Mouse (Mus musculus) intestine, embryonic 15.5 days (tissue): ENCODE data around the gene Stx16. TPM values are rescaled to one million over a fixed set of nuclear protein-coding genes. Genes with fewer than 3 reads are reported as not detected.

ENCODE experiments used
- ATAC-seq: fragments of 200-750 bp; cut with Nextera tagmentation; 2 replicates; pipeline ENCODE4 v1.8.0; 2017; ENCODE audit warnings: moderate TSS enrichment, moderate library complexity
- H3K27ac ChIP-seq: fragments of 300-500 bp; sonication (generic); 2 replicates; pipeline ENCODE4 v1.5.1; 2015; ENCODE audit warnings: mild to moderate bottlenecking, inconsistent platforms
- H3K27me3 ChIP-seq: fragments of 300-500 bp; sonication (generic); replicated peaks from 2 replicates; pipeline ENCODE4 v1.6.1; 2015; ENCODE audit warnings: inconsistent platforms
- H3K36me3 ChIP-seq: fragments of 300-500 bp; sonication (generic); 2 replicates; pipeline ENCODE4 v1.6.1; 2015; ENCODE audit warnings: inconsistent platforms
- H3K4me1 ChIP-seq: fragments of 300-500 bp; sonication (generic); replicated peaks from 2 replicates; pipeline ENCODE4 v1.6.1; 2015; ENCODE audit warnings: inconsistent platforms
- H3K4me2 ChIP-seq: fragments of 300-500 bp; sonication (generic); replicated peaks from 2 replicates; pipeline ENCODE4 v1.6.1; 2015; ENCODE audit warnings: mild to moderate bottlenecking, inconsistent platforms
- H3K4me3 ChIP-seq: fragments of 300-500 bp; sonication (generic); replicated peaks from 2 replicates; pipeline ENCODE4 v1.5.1; 2015; ENCODE audit warnings: inconsistent platforms
- H3K9ac ChIP-seq: fragments of 300-500 bp; sonication (generic); 2 replicates; pipeline ENCODE4 v1.6.1; 2015; ENCODE audit warnings: inconsistent platforms
- H3K9me3 ChIP-seq: fragments of 300-500 bp; sonication (generic); 2 replicates; pipeline ENCODE4 v1.6.1; 2016; ENCODE audit warnings: inconsistent platforms
- WGBS: fragments of 180-500 bp; shearing (Covaris S2); methylation state at CpG from one replicate; pipeline ENCODE4 v1.1.7; 2015; 5-methylcytosine and 5-hydroxymethylcytosine counted together
- polyA plus RNA-seq: library from polyadenylated mRNA; unstranded; fragments of >200 nt; fragmentation: Nextera tagmentation; extraction: Ambion mirVana; gene quantifications from 2 replicates; pipeline ENCODE4 v1.2.1, GENCODE M21; 2015

The Stx16 gene
- 8.5 and 10.6 TPM in 2 replicates for polyA plus RNA-seq

DNA sequence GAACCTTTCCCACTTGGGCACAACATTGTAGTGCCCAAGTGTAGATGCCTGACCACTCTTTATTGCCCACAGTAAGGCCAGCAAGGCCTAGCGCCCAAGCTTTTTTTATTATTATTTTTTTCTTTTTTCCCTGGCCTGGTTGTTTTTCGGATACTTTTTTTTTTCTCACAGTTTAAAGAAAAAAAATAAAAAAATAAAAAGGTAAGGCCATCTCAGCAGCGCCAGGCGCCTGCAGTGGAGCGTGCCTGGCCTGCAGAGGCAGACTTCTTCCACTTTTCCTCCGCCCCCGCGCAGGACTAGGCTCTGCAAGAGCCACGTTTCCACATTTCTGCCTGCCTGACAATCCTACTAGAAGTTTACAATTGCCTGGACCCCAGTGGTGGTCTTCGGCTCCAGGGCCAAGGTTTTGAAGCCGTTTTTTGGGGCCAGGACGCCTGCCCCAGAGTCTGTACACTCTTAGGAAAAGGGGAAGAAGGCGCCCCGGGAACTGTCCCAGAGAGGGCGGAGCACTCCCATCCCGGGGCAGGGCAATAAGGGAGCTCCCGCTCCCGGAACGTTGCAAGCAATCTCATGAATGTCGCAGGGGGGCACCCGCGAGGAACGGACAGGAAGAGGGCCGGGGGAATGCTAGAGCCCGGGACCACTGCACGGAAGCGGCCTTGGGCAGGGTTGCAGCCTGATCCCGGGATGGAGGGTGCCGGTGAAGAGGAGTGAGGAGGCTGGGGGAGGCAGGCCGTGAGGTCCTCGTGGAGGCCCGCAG, at the start of gene Stx16:
Stx16 (plus strand) TSS at position 636 of the 760 bp plus-strand sequence.
- Histone ChIP-seq H3K27ac (peak within 1 kb of the TSS; percentile 97), H3K9me3 (no peaks in the 10 kb centered on the region), H3K27me3 (no peaks in the 10 kb centered on the region), H3K9ac (peak within 1 kb of the TSS; percentile 82), H3K4me2 (peak within 1 kb of the TSS; percentile 87), H3K4me3 (peak within 1 kb of the TSS; percentile 74), H3K36me3 (no peaks in the 10 kb centered on the region), H3K4me1 (peaks cover 11% of the 10 kb centered on the region)
- WGBS = 1% methylated on average over 32 of the region's 32 CpGs
- peak; percentile 95 for ATAC-seq

DNA sequence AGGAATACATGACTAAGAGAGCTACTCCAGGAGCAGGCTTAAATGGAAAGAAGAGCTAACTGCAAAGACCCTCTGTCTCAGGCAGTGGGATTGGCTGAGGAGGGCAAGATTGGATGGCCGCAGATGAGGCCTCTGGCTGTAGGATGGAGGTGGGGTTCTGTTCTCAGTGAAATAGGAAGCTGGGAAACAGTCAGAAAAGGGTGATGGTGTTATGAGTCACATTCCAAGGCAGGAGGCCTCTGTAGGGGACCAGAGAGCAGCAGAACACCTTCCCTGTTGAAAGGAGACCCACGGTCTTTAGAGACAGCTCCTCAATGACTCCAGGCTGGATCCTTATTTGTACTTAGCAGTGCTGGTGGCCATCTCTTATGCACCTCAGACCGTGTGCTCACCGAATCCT, 49.7 kb upstream of the Stx16 start:
- H3K36me3 ChIP-seq = no peaks in the 10 kb centered on the region
- peaks cover 2% of the 10 kb centered on the region; the same call in 1 of the 2 replicates for H3K4me1 ChIP-seq
- no peaks in the 10 kb centered on the region for H3K27me3 ChIP-seq
- 65% methylated on average over 4 of the region's 4 CpGs for WGBS
- no peak overlapping the region for H3K4me2 ChIP-seq
- H3K4me3 ChIP-seq = no peak overlapping the region
- H3K9me3 ChIP-seq = no peaks in the 10 kb centered on the region
- H3K27ac ChIP-seq = no peak overlapping the region
- ATAC-seq = no peak
- H3K9ac ChIP-seq = no peak overlapping the region

DNA sequence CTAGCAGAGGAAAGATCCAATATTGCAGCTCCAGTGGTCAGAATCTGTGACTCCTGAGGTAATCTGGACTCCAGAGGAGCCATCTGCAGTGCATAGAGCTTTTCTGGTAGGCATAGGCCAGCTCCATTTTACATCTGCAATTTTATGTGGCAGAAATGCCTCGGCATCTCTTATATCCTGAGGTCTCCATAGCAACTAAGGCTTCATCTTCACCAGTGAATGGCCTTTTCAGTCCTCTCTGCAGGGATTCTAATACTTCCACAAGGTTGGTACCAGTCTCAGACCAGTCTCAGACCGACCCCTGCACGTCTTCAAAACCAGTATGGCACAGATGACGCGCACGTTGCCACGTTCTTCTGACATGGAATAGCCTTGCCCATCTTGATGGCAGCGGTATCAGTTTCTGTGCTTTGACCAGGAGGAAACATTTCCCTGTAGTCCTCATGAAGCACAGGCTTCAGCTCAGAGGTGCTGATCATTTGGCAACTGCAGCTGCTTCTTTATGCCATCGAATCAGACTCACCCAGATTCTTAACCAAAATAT, 42.8 kb upstream of the Stx16 start:
- WGBS = 93% methylated on average over 9 of the region's 9 CpGs
- H3K4me1 ChIP-seq = no peaks in the 10 kb centered on the region
- no peaks in the 10 kb centered on the region for H3K27me3 ChIP-seq
- H3K27ac ChIP-seq = no peak overlapping the region
- no peak for ATAC-seq
- H3K36me3 ChIP-seq = no peaks in the 10 kb centered on the region
- no peak overlapping the region for H3K4me3 ChIP-seq
- H3K9me3 ChIP-seq = no peaks in the 10 kb centered on the region
- no peak overlapping the region for H3K4me2 ChIP-seq
- H3K9ac ChIP-seq = no peak overlapping the region

DNA sequence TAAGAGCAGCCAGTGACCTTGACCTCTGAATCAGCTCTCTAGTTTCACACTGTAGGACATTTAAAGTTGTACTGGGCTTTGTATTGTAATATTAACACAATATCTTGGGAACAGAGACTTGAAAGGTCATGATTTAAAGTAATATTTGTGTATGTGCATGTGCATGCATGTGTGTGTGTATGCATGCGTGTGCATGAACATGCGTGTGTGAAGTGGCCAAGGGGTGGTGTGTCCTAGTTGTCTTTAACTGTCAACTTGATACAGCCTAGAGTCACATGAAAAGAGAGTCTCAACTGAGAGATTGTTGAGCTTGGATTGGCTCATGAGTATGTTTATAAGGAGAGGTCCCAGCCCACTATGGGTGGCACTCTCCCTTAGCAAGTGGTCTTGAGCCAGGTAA, 28.5 kb upstream of the Stx16 start:
- no peak overlapping the region for H3K9ac ChIP-seq
- WGBS = 97% methylated on average over 2 of the region's 2 CpGs
- no peak overlapping the region for H3K4me3 ChIP-seq
- H3K4me2 ChIP-seq = no peak overlapping the region
- H3K4me1 ChIP-seq = peaks cover 18% of the 10 kb centered on the region
- H3K27me3 ChIP-seq = no peaks in the 10 kb centered on the region
- no peaks in the 10 kb centered on the region for H3K36me3 ChIP-seq
- H3K9me3 ChIP-seq = no peaks in the 10 kb centered on the region
- H3K27ac ChIP-seq = no peak overlapping the region
- no peak for ATAC-seq

DNA sequence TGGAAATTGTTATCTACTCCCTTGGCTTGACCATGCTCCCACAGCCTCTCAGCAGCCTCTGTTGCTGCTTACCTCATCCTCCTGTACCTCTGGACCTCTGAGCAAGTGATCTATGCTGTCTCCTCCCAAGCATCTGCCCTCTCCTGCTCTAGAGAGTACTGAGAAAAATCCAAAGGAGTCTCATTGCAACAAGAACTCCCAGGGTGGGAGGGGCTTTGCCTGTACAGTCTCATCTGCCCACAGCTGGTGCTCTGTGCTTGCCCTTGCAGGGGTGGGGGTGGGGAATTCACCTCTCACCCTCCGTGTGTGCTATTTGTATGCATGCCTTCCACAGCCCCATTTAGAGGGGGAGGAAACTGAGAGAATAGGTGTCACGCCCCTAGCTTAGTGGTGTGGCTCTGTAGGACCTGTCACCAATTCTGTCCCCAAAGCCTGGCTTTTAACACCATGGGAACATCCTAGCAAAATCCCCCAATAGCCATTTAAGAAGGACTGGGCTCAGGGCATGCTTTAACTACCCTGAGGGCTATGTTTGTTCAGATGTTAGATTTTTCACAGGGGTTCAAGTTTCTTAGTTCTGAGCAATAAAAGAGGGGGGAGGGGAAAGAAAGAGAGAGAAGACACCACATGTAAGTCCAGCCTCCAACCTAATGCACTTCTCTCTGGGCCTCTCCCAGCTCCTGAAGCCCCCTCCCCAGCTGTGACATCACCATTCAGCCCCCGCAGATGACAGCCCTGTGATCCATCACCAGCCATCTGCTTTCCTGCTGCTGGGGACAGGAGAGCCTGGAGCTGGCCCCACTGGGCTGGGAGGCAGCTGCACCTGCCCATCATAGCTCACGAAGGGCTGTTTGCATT, 26.4 kb upstream of the Stx16 start:
- WGBS = 9% methylated on average over 4 of the region's 4 CpGs
- Histone ChIP-seq H3K27ac (peak overlapping the region; percentile 77), H3K9me3 (no peaks in the 10 kb centered on the region), H3K4me3 (no peak overlapping the region), H3K27me3 (no peaks in the 10 kb centered on the region), H3K4me1 (peaks cover 20% of the 10 kb centered on the region), H3K9ac (no peak overlapping the region), H3K36me3 (no peaks in the 10 kb centered on the region), H3K4me2 (peak overlapping the region; percentile 28)
- ATAC-seq = peak; percentile 89

DNA sequence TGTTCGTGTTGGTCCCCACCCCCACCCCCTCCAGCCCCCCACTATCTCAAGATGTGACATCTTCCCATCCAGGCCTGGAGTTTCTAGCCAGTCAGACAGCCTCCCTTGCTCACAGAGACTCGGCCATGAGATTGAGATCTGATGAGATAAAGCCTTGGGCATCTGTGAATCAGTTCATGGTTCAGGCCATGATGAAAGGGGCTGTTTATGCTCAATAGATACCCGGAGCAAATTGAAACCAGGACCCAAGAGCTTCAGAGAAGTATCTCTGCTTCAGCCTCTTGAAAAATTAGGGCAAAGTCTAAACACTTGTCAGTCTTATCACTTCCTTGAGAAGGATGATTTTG, 25.8 kb upstream of the Stx16 start:
- WGBS = 15% methylated on average over 3 of the region's 3 CpGs
- ATAC-seq = no peak; the same call in 1 of the 2 replicates
- peaks cover 20% of the 10 kb centered on the region for H3K4me1 ChIP-seq

DNA sequence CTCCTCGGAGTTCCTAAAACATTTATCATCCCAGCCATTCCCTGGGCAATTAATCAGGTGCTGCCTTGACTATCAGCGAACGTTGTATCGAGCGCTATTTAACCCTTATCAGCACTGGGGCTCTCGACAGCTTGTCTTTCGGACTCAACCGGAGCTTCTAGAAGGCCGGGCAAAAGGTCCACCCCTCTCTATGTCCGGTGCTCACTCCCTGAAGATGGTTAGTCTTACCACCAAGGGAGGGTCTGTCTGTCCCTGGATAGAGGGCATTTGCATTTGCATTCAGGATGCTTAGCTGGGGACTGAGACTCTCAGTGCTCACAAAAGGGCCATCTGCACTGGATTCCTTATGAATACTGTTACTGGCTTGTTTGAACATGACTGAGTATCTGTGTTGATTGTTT, 25.0 kb upstream of the Stx16 start:
- Histone ChIP-seq H3K27ac (no peak overlapping the region), H3K4me2 (no peak overlapping the region), H3K4me3 (no peak overlapping the region), H3K27me3 (no peaks in the 10 kb centered on the region), H3K9ac (no peak overlapping the region), H3K9me3 (no peaks in the 10 kb centered on the region), H3K36me3 (no peaks in the 10 kb centered on the region), H3K4me1 (peaks cover 20% of the 10 kb centered on the region)
- no peak for ATAC-seq
- WGBS = 16% methylated on average over 10 of the region's 10 CpGs

More for the DNA sequence above, 25.8 kb upstream of the Stx16 start:
- no peak overlapping the region for H3K4me3 ChIP-seq
- H3K9me3 ChIP-seq = no peaks in the 10 kb centered on the region
- H3K9ac ChIP-seq = no peak overlapping the region
- no peak overlapping the region for H3K4me2 ChIP-seq
- no peaks in the 10 kb centered on the region for H3K36me3 ChIP-seq
- peak overlapping the region; percentile 77 for H3K27ac ChIP-seq
- H3K27me3 ChIP-seq = no peaks in the 10 kb centered on the region

DNA sequence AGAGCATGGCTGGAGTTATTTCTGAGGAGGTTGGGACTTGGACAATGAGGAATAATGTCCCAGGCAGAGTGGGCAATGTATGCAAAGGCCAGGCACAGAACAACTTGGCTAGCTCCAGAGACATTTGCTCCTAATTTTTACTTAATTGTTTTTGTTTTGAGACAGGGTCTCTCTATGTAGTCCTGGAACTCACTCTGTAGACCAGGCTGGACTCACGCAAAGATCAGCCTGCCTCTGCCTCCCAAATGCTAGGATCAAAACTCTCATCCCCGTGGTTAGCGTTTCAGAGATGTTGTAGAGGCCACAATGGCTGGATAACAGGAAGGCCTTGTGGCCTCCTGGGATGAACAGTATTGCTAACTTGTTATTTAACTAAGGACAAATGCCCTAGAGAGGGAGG, 21.6 kb upstream of the Stx16 start:
- 96% methylated on average over 3 of the region's 3 CpGs for WGBS
- H3K9ac ChIP-seq = no peak overlapping the region
- H3K4me3 ChIP-seq = no peak overlapping the region
- no peak overlapping the region for H3K27ac ChIP-seq
- H3K4me2 ChIP-seq = no peak overlapping the region
- peaks cover 19% of the 10 kb centered on the region for H3K4me1 ChIP-seq
- H3K36me3 ChIP-seq = no peaks in the 10 kb centered on the region
- H3K27me3 ChIP-seq = no peaks in the 10 kb centered on the region
- ATAC-seq = no peak
- H3K9me3 ChIP-seq = no peaks in the 10 kb centered on the region

DNA sequence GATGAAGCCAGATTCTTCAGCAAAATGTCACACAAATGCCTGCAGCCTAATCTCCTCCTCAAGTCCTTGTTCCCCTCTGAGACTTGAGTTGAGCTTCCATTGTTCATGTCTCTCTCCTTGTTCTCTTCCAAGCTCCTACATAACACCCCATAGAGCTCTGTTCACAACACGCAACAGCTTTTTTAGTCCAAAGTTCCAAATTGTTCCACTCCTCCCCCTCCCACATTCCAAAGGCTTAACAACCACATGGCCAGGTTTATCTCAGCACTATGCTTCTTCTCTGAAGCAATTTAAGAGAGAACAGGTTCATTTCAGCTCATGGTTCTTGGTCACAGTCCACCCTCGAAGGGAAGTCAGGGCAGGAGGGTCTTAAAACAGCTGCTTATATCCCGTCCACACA, 18.4 kb upstream of the Stx16 start:
- H3K4me3 ChIP-seq = no peak overlapping the region
- 72% methylated on average over 3 of the region's 3 CpGs for WGBS
- no peak for ATAC-seq
- H3K4me1 ChIP-seq = 0 out of 2 replicates have a peak, but pooled peaks cover 3% of the 10 kb centered on the region
- H3K36me3 ChIP-seq = no peaks in the 10 kb centered on the region
- H3K27me3 ChIP-seq = no peaks in the 10 kb centered on the region
- no peak overlapping the region for H3K4me2 ChIP-seq
- no peak overlapping the region for H3K9ac ChIP-seq
- H3K9me3 ChIP-seq = no peaks in the 10 kb centered on the region
- no peak overlapping the region for H3K27ac ChIP-seq

DNA sequence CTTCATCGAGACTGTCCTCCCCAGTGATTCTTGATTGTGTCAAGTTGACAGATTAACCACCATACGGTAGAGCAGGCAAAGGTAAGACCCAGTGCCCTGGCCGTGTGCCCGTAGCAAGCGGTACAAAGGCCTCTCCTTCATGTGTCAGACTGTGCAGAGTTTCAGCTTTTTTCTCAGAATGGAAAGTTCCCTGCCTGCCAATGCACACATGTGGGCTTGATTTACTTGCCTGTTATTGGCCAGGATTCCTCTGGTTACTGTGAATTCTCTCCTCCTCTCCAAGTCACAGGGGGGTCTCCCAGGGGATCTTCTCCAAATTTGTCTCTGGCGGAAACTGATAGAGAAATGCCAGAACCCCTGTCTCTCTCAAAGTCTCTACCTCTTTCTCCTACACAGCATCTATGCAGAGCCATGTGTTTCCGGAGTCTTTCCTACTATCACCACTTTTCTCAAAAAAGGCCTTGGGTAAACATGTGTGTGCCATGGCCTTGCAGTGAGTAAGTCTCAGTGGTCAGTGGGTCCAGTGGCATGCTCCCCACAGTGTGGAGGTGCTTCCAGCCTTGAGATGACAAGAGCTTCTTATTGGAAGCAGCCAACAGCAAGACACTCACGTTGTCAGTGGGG, 17.7 kb upstream of the Stx16 start:
- Histone ChIP-seq H3K9ac (no peak overlapping the region), H3K4me3 (no peak overlapping the region), H3K27me3 (no peaks in the 10 kb centered on the region), H3K9me3 (no peaks in the 10 kb centered on the region), H3K27ac (no peak overlapping the region), H3K4me1 (0 out of 2 replicates have a peak, but pooled peaks cover 2% of the 10 kb centered on the region), H3K4me2 (no peak overlapping the region), H3K36me3 (no peaks in the 10 kb centered on the region)
- ATAC-seq = no peak
- 71% methylated on average over 8 of the region's 8 CpGs for WGBS

DNA sequence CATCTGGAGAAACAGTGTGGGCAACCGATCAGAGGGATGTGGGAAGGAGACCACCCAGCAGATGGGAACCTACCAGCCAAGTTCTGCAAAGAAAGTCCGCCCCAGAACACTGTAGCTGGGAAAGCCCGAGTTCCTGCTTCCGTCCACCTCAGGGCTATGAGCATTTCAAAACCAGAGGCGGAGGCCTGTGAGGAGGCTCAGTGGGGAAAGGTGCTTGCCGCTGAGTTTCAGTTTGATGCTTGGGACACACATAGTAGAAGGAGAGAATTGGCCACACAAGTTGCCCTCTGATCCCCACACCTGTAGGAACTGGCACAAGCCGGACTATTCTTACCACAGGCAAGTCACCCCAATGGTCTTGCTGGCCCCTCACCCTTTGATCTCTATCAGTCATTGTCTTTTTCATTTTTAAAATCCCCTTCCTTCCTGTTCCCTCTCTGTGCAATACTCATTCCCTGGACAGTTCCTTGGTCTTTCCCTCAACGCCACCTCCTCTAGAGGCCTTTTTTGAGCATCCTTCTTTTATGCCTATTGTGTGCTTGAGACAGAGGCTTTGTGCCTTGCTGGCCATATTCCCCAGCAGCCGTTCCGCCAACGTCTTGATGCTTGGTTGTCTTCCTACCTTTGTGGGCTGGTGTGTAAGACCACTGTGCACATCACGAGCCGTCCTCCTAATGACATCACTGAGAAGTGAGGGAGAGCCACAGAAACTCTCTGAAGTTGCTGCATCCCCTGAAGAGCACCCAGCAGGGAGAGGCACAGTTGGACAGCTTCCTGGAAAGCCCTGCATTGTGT, 16.3 kb upstream of the Stx16 start:
- no peaks in the 10 kb centered on the region for H3K27me3 ChIP-seq
- WGBS = 93% methylated on average over 13 of the region's 13 CpGs
- no peaks in the 10 kb centered on the region for H3K9me3 ChIP-seq
- H3K36me3 ChIP-seq = no peaks in the 10 kb centered on the region
- no peak for ATAC-seq
- 0 out of 2 replicates have a peak, but pooled peaks cover 2% of the 10 kb centered on the region for H3K4me1 ChIP-seq
- no peak overlapping the region for H3K4me3 ChIP-seq
- no peak overlapping the region for H3K9ac ChIP-seq
- no peak overlapping the region for H3K27ac ChIP-seq
- H3K4me2 ChIP-seq = no peak overlapping the region
